Mouse (Mus musculus): ENCODE results near the gene Qsox2.

DNA sequence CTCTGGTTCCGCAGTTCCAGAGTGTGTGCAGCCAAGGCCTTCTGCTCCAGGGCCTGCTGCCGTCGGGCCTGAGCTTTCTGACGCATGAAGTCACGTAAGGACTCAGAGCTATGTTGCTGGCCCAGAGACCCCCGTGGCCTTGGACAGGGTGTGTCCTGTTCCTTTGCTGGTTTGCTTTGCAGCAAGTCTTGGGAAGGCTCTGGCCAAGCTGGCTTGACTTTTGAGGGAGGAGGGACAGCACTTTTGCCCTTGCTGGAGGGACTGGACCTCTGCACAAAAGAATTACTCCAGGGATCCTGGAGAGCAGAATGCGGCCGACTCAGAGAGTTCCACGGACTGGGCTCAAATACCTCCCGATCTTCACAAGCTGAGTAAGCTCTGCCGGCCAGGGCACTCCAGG is 43.3 kb upstream of the Qsox2 start:
- TF ChIP-seq CTCF (IDR thresholded peaks at IDR 0.05; ENCODE audit: low read depth) = no peak
- no peak for TF ChIP-seq EP300 (IDR thresholded peaks at IDR 0.05; ENCODE audit: low read depth)

All from heart, postnatal 0 days (tissue).